Mouse (Mus musculus) MEL (cell line): ENCODE data around the gene Rsph3a.

Source experiments
- CHD1 ChIP-seq: IDR thresholded peaks from 2 replicates; pipeline ENCODE4 v1.6.1; 2012; ENCODE audit warnings: low read depth, mild to moderate bottlenecking, inconsistent platforms, low read length, improper control_type of control experiment
- CTCF ChIP-seq, 3 experiments: IDR thresholded peaks in 2 of 3; conservative IDR thresholded peaks in 1 of 3; 2 replicates each; pipeline ENCODE4 v1.5.1; 2011 to 2012; ENCODE audit warnings: low read length in 3 of 3, low read depth in 2 of 3, mild to moderate bottlenecking in 2 of 3, improper control_type of control experiment in 1 of 3, inconsistent platforms in 1 of 3, mixed read lengths in 1 of 3, moderate library complexity in 1 of 3; ENCODE audit not compliant: control insufficient read depth in 1 of 3, insufficient read depth in 1 of 3, poor library complexity in 1 of 3, severe bottlenecking in 1 of 3
- ELF1 ChIP-seq: IDR thresholded peaks from 2 replicates; pipeline ENCODE4 v1.6.1; 2014; ENCODE audit warnings: low read depth, mild to moderate bottlenecking, inconsistent platforms, low read length, improper control_type of control experiment, moderate library complexity
- JUND ChIP-seq: IDR thresholded peaks from 2 replicates; pipeline ENCODE4 v1.6.1; 2011; ENCODE audit warnings: low read depth, mild to moderate bottlenecking, improper control_type of control experiment, low read length
- POLR2A ChIP-seq, 2 experiments: IDR thresholded peaks; 2 replicates each; pipeline ENCODE4 v1.6.1; 2011 to 2012; ENCODE audit warnings: low read length in 2 of 2, mild to moderate bottlenecking in 2 of 2, control low read depth in 1 of 2, improper control_type of control experiment in 1 of 2, low read depth in 1 of 2, moderate library complexity in 1 of 2; ENCODE audit not compliant: control insufficient read depth in 1 of 2, insufficient read depth in 1 of 2, poor library complexity in 1 of 2
- POLR2AphosphoS2 ChIP-seq: IDR thresholded peaks from 2 replicates; pipeline ENCODE4 v1.6.1; 2011; ENCODE audit warnings: low read length, improper control_type of control experiment
- TAL1 ChIP-seq: IDR thresholded peaks from 2 replicates; pipeline ENCODE4 v1.6.1; 2012; ENCODE audit warnings: mild to moderate bottlenecking, inconsistent platforms, low read length, moderate library complexity, mixed read lengths
- TCF12 ChIP-seq: IDR thresholded peaks from 2 replicates; pipeline ENCODE4 v1.6.1; 2014; ENCODE audit warnings: low read depth, mild to moderate bottlenecking, inconsistent platforms, low read length, improper control_type of control experiment, moderate library complexity
- ZKSCAN1 ChIP-seq: IDR thresholded peaks from 2 replicates; pipeline ENCODE4 v1.6.1; 2012; ENCODE audit warnings: low read depth, mild to moderate bottlenecking, inconsistent platforms, low read length, improper control_type of control experiment, moderate library complexity
- ZNF384 ChIP-seq: IDR thresholded peaks from 2 replicates; pipeline ENCODE4 v1.6.1; 2012; ENCODE audit warnings: low read depth, mild to moderate bottlenecking, inconsistent platforms, low read length, improper control_type of control experiment

DNA sequence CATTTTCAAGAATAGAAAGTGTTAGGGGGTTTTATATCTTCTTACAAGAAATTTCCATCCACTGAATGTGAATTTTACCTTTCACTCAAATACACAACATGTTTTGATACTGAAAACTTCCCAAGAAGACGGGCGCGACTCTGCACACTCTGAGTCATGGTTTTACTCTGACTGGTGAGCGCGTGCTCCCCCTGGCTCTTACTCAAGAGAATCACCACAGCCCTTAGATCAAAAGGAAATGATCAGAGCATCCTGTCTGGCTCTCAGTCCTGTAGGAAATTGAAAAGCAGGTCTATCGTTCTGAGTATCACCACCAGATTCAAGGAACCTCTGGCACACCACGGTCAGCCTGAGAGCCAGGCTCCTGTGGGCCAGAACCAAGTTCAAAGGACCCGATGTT, 5.8 kb upstream of the Rsph3a start:
- TF ChIP-seq POLR2A (IDR thresholded peaks at IDR 0.05; ENCODE audit: control insufficient read depth in 1 of 2, insufficient read depth in 1 of 2, low read depth in 1 of 2, low read length in 2 of 2, poor library complexity in 1 of 2) (no peak), CTCF (IDR thresholded peaks at IDR 0.05 in 2 of 3, conservative IDR thresholded peaks at IDR 0.05 in 1 of 3; ENCODE audit: control insufficient read depth in 1 of 3, insufficient read depth in 1 of 3, low read depth in 2 of 3, low read length in 3 of 3, poor library complexity in 1 of 3, severe bottlenecking in 1 of 3) (peak in 2 of 3 experiments; percentile 32 to 57; a peak in 4 of 6 replicates), ELF1 (no peak), TCF12 (no peak), CHD1 (no peak), ZKSCAN1 (no peak), ZNF384 (no peak), TAL1 (no peak), POLR2AphosphoS2 (no peak), JUND (no peak)
